Mouse (Mus musculus) cerebellum, adult 8-10 months (tissue): Measurements from ENCODE around the gene C1qtnf9.

ENCODE experiments used
- DNase-seq: peaks from one replicate; pipeline ENCODE4 v3.0.0; 2022

The C1qtnf9 gene

DNA sequence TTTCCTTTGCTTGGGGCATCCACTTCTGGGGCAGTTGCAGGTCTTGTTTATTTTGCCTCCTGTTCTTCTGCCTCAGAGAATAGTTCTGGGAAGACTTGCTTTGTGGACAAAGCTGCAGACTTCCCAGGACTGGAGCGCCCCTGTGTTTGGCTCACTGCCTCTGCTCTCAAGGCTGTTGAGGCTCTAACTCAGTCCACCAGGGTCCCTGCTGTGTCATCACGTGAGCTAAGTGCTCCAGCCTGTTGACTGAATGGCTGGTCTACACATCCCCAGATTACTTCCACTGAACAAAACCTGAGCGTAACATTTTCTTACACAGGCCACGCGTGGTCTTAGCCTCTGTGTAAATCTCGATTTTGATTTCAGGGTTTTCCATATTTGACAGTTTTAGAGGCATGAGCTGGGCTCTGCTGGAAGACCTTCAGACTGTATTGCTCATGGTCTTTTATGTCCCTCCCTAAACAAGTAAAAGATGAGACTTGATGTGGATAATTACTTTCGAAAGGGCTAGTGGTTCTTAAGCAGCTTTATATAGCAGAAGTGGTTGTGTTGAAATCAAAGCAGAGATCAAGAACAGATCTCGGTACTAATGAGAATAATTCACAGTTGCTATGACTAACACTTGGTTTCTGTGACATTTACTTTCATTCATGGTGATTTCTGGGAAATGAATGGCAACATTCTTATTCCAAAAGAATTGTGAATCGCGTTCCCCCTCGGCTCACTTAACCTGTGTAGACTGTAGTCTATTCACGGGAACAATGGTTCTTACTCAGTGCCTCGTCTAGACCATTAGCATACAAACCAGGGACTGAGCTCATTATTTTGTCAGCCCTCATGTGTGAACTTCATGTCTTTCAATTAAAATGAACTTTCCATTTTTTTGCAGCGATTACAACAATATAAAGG, 14.8 kb upstream of the C1qtnf9 start:
- no peak for DNase-seq

DNA sequence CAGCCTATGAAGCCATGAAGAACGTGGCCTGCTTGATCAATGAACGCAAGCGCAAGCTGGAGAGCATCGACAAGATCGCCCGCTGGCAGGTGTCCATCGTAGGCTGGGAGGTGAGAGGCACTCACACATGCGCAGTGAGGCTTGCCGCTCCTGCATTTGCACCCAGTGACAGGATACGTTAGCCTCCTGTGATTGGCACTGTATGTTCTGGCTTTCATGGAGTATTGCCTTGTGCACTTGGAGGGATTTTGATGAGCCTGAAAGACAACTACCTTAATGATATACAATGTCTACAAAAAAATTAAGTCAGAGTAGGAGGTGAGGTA, 14.2 kb upstream of the C1qtnf9 start:
- DNase-seq, result no peak

DNA sequence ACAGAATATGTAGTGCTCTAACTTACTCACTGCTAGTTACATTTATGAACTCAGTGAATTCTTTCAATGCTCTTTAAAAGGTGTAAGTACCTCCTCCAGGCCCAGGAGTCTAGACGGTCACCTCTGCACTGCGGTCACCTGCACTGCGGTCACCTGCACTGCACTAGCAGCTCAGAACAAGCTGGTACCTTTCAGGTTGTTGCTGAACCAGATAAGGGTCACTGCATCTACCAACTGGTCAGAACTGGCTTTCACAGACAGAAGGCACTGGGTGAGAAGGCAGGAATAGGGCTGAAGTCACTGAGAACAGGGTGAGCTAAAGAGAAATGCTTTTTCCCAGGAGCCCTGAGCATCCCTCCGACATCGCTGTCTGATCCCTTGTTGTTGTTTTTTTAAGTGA, 13.3 kb upstream of the C1qtnf9 start:
- DNase-seq, result no peak

DNA sequence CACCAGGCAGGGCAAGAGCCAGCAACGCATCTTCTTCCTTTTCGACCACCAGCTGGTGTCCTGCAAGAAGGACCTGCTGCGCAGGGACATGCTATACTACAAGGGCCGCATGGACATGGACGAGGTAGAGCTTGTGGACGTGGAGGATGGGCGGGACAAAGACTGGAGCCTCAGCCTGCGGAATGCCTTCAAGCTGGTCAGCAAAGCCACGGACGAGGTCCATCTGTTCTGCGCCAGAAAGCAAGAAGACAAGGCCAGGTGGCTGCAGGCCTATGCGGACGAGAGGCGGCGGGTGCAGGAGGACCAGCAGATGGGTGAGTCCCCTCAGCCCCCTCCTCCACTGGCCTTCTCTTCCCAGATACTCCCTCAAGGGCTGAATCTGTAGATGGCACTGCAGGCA, 11.7 kb upstream of the C1qtnf9 start:
- peak; percentile 63 for DNase-seq

DNA sequence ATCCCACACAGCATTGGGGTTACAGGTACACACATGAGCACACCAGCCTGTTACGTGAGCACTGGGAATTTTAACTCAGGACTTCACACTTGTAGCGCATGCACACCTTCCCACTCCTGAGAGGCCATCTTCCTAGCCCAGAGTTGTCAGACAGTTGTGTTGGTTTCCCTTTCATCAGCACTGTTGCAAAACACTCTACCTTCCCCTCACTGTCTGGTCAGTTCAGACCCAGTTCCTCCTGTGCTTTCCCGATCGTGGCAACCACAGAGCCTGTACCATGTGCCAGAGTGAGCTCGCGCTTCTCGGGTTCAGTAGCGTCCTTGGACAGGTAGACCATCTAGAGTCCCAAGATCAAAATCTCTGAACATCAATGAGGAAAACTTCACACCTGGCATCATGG, 10.7 kb upstream of the C1qtnf9 start:
- no peak for DNase-seq

DNA sequence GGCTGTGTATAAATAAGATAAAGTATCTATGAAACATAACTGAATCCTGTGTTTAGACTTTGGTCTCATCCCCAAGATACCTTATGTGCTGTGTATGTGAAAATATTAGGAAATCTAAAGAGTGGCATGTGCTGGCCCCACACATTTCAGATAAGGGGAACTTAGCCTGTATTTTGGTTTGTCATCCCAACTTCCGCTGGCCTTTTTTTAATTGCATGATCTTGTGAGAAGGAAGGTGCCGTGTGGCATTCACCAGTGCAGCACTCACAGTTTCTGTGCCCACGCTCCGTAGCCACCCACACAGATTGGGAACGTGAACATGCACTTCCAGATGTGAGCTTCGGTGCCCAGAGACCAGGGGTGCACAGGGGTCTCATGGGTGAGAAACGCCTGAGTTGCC, 10.2 kb upstream of the C1qtnf9 start:
- no peak for DNase-seq

DNA sequence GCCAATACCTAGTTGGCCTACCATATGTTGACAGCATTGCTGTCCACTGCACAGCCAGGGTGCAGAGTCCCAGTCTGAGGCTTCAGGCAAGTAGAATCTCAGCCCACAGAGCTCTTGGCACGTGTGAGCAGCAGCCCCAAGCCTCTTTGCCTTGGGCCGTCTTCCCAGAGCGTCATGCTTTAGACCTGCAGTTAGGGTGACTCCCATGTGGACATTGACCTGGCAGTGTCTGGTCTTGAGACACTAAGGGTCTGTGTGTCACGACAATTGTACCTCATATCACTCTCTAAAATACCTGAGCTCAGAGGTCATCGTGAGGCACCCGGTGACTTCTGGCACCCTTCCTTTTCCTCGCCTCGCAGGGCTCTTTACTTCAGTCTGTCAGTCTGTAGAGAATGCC, 8.8 kb upstream of the C1qtnf9 start:
- DNase-seq, result no peak

DNA sequence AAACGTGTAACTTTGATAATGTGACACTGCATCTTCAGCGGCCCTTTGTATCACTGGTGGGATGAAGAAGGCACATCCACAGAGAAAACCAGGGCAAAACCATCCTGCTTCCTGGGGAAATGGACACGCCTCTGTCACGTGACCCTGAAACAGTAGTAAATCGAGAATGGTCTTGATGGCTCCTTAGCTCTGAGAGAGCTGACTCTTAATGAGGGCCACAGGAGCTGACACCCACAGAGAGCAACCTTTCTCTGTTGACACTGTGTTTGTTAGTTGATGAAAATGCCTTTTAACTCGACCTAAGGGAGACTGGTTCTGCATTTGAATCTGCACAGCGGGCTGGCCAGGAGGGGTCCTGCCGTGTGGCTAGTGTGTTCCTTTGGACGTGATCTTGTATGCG, 6.1 kb upstream of the C1qtnf9 start:
- DNase-seq, result no peak

DNA sequence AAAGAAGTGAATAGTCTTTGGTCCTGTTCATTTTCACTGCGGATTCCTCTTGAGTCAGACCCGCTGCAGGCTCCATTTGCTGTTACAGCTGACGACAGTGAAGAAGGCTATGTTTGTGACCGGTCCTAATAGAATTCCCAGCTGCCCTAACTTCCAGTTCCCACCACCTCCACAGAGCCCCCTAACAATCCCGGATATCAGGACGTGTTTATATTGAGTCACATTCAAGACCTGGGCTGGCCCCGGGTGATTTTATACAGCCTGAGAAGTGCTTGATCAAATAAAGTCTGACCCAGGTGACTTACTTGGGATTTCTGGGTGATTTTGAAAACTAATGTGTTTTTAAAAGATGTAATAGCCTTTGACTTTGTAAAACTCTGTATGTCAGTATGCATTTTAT, 5.2 kb upstream of the C1qtnf9 start:
- no peak for DNase-seq

DNA sequence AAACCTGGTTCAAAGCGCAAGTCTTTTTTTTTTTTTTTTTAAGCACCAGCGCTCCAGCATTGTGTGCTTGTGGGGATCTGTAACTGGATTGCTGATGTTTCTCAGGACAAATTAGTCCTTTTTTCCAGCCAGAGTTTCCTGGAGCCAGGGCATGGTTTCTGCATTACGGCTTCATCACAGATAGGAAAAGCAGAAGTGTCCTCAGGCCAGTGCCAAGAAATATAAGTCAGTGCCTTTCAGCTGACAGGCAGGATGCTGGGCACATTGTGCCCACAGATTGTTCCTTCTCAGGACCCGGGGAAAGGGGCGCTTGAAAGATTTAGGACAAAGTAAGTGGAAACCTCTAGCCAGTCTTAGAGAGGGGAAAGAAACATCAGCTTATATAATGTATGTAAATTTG, 4.2 kb upstream of the C1qtnf9 start:
- DNase-seq, result no peak

DNA sequence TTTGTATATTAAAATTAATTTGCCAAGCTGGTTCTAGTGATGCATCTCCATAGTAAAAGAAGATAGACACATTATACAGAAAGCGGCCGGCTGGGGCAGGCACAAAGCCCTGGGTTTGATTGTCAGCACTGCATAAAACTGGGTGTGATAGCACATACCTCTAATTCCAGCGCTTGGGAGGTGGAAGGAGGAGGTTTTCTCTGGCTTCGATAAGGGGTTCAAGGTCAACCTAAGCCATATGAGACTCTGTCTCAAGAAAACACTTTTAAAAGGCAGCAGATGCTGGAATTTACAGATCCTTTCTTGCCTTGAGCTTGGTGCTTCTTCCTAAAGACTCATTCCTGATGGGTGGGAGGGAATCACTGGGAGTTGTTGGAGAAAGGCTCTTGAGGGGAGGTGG, 3.4 kb upstream of the C1qtnf9 start:
- no peak for DNase-seq

DNA sequence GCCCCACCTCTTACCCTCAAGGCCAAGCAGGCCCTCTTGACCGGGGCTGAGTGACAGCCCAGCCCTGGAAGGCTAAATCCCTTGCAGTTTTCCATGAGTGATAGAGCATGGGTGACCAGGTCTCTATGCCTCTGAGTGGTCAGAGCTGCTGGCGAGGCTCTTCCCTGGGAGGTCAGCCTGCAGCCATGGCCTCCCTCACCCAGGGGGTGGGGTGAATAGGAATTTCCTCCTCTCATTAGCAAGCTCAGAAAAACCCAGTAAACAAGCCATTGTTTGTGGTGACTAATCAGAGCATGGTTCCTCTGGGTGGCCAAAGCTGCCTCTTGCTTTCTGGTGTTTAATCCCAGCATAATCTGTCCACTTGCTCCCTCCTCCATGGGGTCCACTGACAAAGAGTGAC, 2.9 kb upstream of the C1qtnf9 start:
- DNase-seq, result no peak

DNA sequence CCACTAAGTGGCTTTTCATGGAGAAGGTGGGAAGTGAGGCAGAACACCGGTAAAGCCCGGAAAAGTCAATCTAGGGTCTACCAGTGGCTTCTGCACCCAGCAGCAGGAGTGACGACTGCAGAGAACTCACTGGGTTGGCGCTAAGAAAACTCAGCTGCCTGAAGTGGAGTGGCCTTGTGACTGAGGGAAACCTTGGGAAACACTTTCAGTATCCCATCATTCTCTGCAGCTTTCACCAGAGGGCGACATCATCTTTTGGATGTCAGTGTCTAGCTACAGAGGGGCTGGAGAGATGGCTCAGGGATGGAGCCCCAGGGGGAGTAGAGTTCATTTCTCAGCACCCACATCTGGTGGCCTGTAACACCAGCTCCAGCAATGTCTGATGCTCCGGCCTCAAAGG, 1.4 kb downstream of the C1qtnf9 start:
- DNase-seq, result no peak

DNA sequence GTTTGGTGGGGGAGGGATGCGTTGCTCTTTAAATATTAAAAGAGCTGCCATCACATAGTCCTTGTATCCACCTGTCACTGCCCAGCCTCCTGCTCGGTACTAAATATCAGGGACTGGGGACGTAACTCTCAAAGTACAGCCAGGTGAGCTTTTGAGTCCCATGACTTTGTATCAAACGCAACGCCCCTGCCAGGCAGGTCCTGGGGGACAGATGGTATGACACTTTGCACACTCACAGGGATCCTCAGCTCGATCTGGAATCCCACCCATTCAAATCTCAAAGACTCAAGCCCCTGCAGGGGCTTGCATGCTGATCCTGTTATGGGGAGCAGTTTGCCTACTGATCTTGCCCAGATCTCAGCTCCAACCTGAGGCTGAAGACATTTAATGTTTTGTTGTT, 2.7 kb downstream of the C1qtnf9 start:
- DNase-seq, result no peak

DNA sequence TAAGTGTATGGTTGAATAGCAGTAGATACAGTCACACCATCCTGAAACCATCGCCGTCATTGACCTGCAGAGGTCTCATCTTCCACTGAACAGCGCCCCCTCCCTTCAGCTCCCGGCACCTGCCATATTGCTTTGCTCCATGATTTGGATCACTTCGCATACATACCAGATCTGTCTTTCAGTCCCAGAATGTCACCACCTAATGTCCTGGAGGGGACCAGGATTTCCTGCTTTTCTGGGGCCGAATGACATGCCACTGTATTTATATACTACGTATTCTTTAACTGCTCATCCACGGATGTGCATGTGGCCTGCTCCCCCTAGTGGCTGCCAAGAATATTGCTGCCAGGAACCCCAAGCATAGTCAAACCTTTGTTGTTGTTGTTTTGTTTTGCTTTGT, 3.1 kb downstream of the C1qtnf9 start:
- DNase-seq, result peak; percentile 82

DNA sequence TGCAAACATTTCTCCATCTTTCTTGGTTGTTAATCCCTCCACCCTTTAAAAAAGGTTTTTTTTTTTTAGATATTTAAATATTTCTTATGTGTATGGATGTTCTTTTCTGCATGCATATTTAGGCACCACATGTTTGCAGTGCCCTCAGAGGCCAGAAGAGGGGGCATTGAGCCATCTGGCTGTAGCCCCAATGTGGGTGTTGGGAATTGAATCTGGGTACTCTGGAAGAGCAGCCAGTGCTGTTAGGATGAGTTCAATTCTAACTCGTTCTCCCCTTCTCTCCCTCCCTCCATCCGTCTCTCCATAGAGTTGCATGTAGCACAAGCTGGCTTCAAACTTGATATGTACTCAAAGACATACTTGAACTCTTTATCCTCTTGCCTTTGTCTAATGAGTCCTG, 5.5 kb downstream of the C1qtnf9 start:
- no peak for DNase-seq

DNA sequence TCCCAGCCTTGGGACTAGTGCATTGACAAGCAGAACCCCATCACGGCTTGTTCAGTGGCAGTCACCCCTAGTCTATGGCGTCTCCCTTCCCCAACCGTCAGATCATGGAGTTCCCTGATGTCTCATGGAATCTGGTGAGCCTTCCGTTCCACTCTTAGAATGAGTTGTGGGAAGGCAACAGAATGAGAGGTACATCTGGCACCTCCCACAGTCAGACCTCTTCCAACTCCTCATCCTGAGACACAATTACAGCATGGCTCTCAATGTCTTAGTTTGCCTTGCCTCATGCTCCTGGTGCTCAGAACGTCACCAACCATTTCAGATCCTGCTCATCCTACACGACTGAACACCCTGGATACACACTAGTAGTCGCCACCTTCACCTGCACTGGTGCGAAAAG, 8.6 kb downstream of the C1qtnf9 start:
- no peak for DNase-seq

DNA sequence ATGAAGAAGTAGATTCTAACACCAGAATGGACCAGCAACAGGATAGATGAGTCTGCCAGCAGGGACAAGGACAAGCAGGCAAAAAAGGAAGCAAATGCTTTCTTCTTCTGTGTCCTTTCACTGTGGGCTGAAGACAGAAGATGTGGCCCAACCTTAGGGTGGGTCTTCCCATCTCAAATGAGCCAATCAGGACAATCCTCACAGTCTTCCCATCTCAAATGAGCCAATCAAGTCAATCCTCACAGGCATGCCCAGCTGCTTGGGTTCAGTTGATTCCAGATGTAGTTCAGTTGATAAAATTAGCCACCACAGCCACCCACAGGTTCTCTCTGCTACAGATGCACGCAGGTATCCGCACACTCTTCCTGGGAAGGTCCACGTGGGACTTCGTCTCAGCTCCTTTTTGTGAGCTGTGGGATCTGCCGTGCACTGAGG, 9.6 kb downstream of the C1qtnf9 start:
- DNase-seq, result no peak

DNA sequence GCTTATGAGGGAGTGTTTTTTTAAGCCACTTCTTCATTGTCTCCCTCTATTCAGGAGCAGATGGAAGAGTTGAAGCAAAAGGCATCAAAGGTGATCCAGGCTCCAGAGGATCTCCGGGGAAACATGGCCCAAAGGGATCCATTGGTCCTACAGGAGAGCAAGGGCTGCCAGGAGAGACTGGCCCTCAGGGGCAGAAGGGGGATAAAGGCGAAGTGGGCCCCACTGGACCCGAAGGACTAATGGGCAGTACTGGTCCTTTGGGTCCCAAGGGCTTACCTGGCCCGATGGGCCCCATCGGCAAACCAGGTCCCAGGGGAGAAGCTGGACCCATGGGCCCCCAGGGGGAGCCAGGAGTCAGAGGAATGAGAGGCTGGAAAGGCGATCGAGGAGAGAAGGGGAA, 11.3 kb downstream of the C1qtnf9 start:
- DNase-seq, result no peak

DNA sequence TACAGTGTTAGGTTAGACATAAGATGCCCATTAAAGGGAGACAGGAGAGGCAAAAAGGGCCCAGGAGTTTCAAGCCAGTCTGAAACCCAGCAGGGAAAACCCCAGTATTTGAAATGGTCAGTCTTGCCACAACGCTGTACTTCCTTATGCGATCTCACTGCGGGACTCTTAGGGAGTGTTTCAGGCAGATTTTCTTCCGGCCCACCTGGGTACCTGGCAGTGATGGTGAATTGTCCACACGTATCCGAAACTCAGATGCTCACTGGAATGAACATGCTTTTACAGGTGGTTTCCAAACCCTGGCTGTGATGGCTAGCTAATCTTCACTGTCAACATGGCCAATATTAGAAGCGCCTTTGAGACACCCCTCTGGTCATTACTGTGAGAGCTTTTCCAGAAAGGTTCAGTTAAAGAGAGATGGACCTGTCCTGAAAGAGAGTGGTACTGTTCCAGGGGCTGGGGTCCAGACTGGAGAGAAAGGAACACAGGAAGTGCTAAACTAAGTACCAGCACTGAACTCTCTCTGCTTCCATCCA, 14.3 kb downstream of the C1qtnf9 start:
- DNase-seq, result no peak

DNA sequence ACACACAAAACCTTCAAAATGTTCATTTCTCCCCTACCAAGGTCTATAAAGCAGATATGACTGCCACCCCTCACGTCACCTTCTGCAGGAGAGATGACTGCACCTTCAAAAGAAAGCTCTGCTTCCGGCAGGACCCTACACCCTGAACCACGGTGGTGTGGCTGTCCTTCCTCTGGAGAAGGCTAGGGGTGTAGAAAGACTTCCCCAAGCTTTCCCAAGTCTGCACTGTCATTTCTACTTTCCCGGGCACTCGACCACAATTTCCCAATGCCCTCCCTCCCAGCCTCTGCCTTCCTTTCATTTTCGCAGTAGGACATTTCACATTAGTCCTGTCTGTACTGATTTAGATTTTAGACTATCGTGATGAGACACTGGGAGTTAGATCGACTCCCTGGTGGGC, 15.3 kb downstream of the C1qtnf9 start:
- DNase-seq, result no peak

DNA sequence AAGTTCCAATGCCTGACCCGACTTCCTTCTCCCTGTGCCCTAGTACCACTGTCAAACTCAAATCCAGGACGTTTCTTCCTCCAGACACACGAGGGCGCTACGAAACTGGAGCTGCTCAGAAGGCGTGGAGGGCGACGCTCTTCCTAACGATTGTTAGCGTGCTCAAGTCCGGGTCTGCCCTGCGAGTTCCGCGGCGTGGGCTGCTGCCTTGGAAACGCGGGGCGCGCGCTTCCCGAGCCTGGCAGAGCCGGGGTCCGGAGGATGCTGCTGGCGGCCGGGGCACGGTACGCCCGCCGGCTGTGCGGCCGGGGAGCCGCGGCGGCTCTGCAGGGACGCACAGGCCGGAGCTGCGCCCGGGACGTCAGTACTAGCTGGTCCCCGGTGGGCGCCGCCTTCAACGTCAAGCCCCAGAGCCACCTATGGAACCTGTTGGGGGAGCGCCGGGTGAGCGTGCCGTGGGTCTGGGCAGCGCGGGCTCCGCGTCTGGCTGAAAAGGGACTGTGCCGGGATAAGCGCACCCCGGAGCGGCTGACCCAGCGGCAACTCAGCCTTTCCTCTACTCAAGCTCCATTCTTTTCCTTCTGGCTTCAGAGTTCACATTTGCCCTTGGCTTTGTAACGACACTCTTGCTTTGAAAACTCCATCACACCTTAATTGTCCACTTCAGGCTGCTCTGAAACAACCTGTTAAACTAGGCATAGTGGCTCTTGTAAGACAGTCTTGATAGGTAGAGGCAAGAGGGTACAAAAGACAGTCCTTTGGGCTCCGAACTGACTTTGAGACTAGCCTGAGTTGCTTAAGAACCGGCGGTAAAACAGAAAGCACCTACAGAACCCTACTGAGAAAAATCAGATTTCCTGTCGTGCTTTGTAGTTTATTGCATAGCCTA, 16.7 kb downstream of the C1qtnf9 start, which contains the start of gene Mipep:
Mipep (plus strand) TSS at position 147 of the 889 bp plus-strand sequence.
- peak; percentile 81 for DNase-seq

DNA sequence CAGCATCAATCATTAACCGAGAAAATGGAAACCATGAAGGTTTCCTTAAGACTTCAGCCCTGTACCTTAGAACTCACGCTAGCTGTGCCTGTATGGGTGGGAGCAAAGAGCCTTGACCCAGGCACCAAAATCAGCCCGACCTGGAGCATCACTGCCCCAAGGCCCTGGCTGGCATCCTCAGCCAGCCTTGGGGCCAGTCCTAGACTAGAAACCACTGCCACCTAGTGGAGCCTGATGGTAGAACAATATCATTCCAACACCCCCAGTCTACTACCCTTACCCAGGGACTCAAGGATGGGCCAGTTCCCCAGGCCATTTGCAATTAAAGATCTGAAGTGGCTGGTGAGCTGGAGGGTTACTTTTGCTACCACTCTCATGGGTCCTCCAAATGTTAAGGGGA, 22.2 kb downstream of the C1qtnf9 start:
- peak; percentile 61 for DNase-seq
